Mouse (Mus musculus): ENCODE data around the gene Crk. TPM values are rescaled to one million over a fixed set of nuclear protein-coding genes. Genes with fewer than 3 reads are reported as not detected.
A peak's percentile ranks its signal among the peaks of the same experiment; 100 is the strongest.

The Crk gene
- total RNA-seq (2015) (52.1 and 54.9 TPM in 2 replicates), total RNA-seq (2017) (50.7 and 56.2 TPM in 2 replicates)

DNA sequence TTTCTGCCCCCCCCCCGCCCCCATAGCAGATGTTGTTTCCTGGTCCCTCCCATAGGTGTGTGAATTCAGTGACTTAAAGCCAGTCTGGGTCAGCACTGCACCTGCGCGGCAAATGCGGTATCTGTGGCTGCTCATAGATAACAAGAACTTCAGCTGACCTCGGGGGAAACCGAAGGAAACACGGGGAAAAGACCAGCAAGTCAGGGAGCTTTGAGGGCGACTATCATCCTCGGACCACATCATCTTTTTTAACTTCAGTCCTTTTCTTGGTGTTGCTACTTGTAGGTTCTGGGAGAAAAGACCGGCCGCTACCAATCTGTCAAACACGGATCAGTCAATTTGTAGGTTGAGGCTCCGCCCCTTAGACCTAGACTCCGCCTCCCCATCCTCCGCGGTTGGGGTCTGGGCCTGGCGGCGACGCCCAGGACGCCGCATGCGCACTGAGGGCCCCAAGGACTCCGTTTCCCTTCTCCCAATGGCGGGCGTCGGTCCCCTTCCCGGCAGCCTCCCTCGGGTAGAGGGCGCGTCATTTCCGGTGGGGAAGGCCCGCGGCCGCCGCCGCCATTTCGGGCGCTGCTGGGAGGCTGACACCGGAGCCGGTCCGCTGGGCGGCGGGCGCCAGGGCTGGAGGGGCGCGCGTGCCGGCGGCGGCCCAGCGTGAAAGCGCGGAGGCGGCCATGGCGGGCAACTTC, at the start of gene Crk:
TSS of gene Crk (plus strand) at position 513 of the 692 bp plus-strand sequence.
- ATAC-seq (ENCODE audit: poor library complexity, severe bottlenecking) = peak; percentile 93

GRCm38 (mm10) chr11:75630098-75630497, 49.0 kb upstream of the Crk start:
- no peak for ATAC-seq (ENCODE audit: poor library complexity, severe bottlenecking)

DNA sequence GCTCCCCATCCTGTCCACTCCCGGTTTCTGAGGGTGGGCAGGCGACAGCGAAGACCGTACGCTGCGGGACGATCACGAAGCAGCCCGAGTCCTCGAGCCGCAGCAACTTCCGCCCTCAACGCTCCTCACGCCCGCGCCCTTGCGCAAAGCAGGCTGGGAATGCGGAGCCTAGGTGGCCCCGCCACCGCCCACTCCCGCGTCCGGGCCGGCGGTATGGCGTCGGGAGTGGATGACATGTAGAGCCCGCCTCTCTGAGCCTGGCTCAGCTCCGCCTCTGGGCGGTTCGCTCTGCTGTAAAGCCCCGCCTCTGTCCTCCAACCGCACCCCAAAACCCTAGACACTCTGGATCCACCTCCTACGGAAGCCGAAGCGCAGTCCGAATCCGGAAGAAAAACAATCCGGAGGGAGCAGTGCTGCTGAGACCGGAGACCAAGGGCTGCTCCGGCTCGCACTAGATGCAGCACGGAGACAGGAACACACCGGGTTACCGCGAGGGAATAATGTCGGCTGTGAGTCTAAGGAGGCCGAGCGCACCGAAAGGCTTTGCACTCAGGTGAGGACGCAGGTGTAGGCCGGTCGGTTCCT, 48.3 kb upstream of the Crk start, which contains the start of gene Inpp5k:
TSS of gene Inpp5k (plus strand) at position 344 of the 585 bp plus-strand sequence.
- peak; percentile 99 for ATAC-seq (ENCODE audit: poor library complexity, severe bottlenecking)

- no peak for ATAC-seq (ENCODE audit: poor library complexity, severe bottlenecking)
These were observed 47.4 kb upstream of the Crk start for GRCm38 (mm10) chr11:75631561-75632225.

- ATAC-seq (ENCODE audit: poor library complexity, severe bottlenecking) = no peak
These were observed 46.1 kb upstream of the Crk start for GRCm38 (mm10) chr11:75632921-75633320.

DNA sequence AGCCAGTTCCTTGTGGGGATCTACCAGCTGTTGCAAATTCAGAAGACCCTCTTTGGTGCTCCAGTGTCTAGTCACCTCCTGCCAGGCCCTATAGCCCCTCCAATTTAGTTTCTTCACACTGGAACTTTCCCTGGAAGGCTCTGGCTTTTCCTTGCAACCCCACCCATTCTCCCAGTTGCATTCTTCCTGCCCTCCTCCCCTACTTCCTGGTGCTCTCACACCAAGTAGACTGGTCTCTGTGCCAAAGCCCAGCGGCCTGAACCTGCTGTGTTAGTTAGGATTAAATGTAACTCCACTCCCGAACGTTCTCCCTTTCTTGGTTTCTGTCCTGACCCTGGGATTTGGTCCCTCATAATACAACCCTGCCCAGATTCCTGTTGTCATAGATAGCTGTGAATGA, 44.3 kb upstream of the Crk start:
- no peak for ATAC-seq (ENCODE audit: poor library complexity, severe bottlenecking)

- no peak for ATAC-seq (ENCODE audit: poor library complexity, severe bottlenecking)
These were observed 43.7 kb upstream of the Crk start for GRCm38 (mm10) chr11:75635315-75635714.

GRCm38 (mm10) chr11:75643323-75643722, 35.7 kb upstream of the Crk start:
- ATAC-seq (ENCODE audit: poor library complexity, severe bottlenecking) = no peak

- ATAC-seq (ENCODE audit: poor library complexity, severe bottlenecking) = peak; percentile 98
These were observed 34.4 kb upstream of the Crk start for GRCm38 (mm10) chr11:75644684-75645083.

DNA sequence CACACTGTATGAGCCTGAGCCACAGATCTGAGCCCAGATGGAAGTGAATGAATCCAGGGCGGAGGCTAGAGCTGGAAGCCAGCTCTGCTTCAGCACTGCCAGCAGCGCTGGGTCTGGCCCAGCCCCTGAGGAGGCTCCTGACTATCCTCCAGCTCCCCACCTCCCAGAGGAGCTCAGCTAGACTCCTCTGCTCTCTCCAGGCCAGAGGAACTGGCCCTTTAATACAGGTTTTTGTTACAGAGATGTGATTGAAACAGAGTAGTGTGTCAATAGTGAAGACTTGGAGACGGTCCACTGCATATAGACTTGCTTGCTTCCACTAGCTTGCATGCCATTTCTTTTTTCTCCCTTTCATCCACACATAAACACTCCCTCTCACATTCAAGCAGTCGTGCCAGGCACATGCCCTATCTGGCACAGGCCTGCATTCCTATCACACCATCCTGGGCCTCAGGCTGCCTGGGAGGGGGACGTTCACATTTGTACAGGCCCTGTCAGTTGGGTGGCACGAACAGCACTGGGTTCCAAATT, 31.3 kb upstream of the Crk start:
- ATAC-seq (ENCODE audit: poor library complexity, severe bottlenecking) = no peak

DNA sequence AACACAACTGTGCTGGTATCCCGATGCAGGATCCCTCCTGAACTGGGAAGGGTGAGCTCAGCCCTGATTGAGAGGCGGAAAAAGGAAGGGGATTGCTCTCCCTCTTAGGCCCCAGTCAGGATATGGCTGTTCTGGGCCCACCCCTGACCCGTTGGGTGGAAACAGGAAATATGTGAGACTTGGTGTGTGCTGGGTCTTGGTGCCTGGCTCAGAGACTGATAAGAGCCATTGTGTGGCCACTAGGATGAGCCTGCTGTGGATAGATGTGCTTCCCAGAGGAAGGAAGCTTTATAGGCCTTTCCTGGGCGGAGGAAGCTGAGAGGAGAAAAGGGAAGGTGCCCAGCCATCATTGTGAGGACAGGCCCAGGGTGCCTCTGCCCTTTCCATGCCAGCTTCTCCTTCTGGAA, 29.9 kb upstream of the Crk start:
- no peak for ATAC-seq (ENCODE audit: poor library complexity, severe bottlenecking)

GRCm38 (mm10) chr11:75650311-75650710, 28.7 kb upstream of the Crk start, which contains the start of gene Myo1c:
Myo1c (plus strand) TSS chr11:75650504.
- ATAC-seq (ENCODE audit: poor library complexity, severe bottlenecking) = no peak

DNA sequence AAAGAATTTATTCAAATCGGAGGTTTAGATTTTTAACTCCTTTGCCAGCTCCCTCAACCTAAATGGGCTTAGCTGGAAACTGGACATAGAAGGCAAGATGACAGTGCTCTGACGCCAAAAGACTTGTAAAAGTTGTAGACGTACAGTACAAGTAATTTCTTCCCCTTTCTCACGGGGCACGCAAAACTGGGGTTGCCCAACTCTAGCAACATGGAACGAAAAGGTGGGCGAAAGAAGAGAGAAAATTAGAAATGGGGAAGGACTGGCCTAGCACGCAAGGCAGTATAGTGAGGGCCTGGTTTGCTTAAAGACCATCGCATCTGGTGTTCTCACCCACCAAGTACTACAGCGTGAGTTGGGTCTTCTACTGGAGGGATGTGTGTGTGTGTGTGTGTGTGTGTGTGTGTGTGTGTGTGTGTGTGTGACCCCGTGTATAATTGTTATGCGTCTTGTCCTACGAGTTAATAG, 28.1 kb upstream of the Crk start:
- peak; percentile 11 for ATAC-seq (ENCODE audit: poor library complexity, severe bottlenecking)

DNA sequence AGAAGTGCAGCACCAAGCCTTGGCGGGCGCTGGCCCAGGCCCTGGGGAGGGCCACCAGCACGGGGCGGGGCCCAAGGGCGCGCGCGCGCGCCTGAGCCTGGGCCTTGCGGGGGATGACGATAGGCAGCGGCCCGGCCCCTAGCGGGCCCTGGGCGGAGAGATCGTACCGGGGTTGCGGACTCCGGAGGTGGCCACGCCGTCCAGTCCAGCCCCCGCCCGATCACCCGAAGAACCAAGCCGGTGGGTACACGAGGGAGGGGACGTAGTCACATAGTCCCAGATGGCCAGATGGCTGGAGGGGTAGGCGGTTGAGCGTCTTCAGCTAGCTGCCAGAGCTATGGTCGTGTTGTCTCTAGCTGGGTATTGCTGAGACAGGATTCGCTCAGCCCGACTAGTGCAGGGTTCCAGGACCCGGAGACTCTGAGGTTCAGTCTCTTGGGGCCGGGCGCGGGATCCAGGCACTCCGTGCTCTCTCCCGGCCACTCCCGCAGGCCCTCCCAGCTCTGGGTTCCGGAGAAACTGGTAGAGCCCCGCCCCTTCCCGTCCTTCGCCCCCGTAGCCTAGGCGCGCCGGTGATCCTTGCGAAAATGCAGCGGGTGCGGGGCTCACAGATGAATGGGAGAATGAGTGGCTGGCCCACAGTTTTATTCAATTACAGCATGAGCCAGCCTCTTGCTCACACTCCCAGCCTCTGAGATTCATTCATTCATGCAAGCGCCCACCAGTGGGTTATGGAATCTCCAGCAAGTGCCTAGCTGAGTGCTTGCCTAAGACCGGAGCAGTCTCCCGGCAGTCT, 27.4 kb upstream of the Crk start:
- peak; percentile 46 for ATAC-seq (ENCODE audit: poor library complexity, severe bottlenecking)

DNA sequence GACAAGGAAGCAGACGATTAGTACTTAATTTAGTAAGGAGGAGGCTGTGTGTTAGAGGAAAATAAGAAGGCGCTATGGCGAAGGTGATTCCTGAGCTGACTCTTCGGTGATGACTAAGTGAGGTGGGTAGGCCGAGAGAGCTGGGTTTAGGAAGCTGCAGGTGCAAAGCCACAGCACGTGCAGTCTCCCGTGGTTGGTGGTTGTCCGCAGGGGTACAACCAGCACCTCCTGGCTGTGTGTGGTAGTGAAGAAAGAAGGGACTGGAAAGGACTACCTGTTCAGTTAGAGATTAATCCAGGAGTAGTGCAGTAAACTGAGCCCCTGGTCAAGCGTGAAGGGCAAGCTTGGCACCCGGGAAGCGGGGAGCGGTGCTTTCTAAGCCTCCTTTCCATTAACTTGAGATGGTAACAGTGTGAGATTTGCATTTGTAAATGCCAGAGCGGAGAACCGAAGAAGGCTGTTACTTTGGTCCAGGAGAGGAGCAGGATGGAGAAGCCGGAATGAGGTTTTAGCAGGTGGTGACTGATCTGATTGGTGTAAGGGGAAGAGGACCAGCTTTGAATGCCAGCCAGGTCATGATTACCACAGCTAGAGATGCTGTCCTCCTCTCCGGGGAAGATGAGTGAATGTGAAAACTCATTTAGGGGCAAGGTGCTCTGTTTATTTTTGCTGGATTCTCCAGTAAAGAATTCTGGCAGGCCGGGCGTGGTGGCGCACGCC, 26.7 kb upstream of the Crk start:
- no peak for ATAC-seq (ENCODE audit: poor library complexity, severe bottlenecking)

GRCm38 (mm10) chr11:75652942-75653684, 25.9 kb upstream of the Crk start:
- peak; percentile 4; the same call in 1 of the 2 replicates for ATAC-seq (ENCODE audit: poor library complexity, severe bottlenecking)

GRCm38 (mm10) chr11:75653781-75654470, 25.1 kb upstream of the Crk start:
- ATAC-seq (ENCODE audit: poor library complexity, severe bottlenecking) = peak; percentile 57

DNA sequence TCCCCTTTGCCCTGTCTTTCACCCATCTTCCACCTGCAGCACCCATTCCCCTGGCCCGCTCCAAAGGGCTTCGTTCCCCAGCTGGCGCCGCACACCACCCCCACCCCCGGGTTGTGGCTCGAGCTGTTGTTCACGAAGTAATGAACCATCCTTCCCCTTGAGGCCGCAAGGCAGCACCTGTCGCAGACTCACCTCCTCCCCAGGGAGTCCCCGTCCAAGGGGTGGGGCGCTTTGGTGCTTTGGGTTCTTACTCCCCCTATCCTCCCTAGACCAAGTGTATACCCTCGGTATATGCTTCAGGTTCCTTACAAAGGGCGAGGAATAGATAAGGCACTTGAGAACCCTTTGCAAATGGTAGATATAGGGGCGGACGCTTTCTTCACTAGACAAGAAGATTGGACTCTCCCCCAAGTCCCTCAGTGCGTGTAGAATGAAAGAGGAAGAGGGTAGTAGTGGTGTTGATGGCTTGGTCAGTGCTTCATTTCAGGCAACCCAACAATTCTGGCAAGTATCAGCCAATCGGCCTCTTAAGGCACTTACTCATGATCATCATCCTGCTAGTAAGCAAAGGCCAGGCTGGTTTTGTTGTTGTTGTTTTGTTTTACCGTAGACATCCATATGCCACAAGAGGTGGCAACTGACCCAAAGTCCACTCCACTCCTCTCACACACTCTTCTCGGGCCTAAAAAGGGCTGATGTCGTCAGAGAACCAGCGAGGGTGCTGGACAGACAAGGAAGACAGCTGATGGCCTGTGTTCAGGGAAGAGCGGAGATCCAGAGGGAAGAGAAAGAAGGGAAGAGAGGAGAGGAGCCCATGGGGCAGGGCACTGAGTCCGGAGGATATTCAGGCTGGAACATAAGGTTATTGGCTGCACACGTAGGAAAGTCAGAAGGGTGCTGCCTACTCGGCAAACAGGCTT, 24.3 kb upstream of the Crk start:
- ATAC-seq (ENCODE audit: poor library complexity, severe bottlenecking) = no peak
